8 mouse cellular contexts compared by ENCODE assay signal in genomic region chr2:155518531-155519270, GRCm38 (mm10). TPM values are rescaled to one million over a fixed set of nuclear protein-coding genes. Genes with fewer than 3 reads are reported as not detected.
DNase-seq lines count a peak whose midpoint lies in the region; ATAC-seq and TF ChIP-seq lines count a peak whose summit lies in the region.

No protein-coding gene starts in this region.

- 26% methylated on average over 18 of the region's 18 CpGs for WGBS in heart, embryonic 11.5 days (ENCODE audit: insufficient replicate concordance)
- WGBS in forebrain, embryonic 15.5 days = 23% methylated on average over 18 of the region's 18 CpGs
- WGBS in liver, postnatal 0 days (ENCODE audit: insufficient replicate concordance) = 19% methylated on average over 18 of the region's 18 CpGs

- intact Hi-C loops in heart, postnatal 14 days (cut with DNase I) = no loop called here

- TF ChIP-seq CTCF in G1E (IDR thresholded peaks at IDR 0.05; ENCODE audit: low read depth, low read length) = no peak
- no peak for TF ChIP-seq CTCF in liver, postnatal 0 days (IDR thresholded peaks at IDR 0.05; ENCODE audit: low read depth)

- 0 out of 2 replicates have a peak overlapping the region, but pooled peaks have one; percentile 54 for H3K27ac ChIP-seq in heart, embryonic 11.5 days (ENCODE audit: low read depth, low read length)
- H3K27ac ChIP-seq in forebrain, embryonic 15.5 days (replicated peaks) = peak overlapping the region; percentile 80; the same call in 1 of the 2 replicates
- peak overlapping the region; percentile 81 for H3K27ac ChIP-seq in liver, postnatal 0 days (ENCODE audit: low read depth)

- H3K36me3 ChIP-seq in heart, embryonic 11.5 days (ENCODE audit: control insufficient read depth, insufficient read depth, low read length) = no peaks in the 10 kb centered on the region
- H3K36me3 ChIP-seq in G1E (replicated peaks) = peaks cover 8% of the 10 kb centered on the region
- H3K36me3 ChIP-seq in forebrain, embryonic 15.5 days = no peaks in the 10 kb centered on the region
- H3K36me3 ChIP-seq in liver, postnatal 0 days (replicated peaks; ENCODE audit: insufficient read depth, low read length) = no peaks in the 10 kb centered on the region

- H3K4me1 ChIP-seq in heart, embryonic 11.5 days (ENCODE audit: control insufficient read depth, insufficient read depth, low read length) = peaks cover 9% of the 10 kb centered on the region
- H3K4me1 ChIP-seq in G1E (ENCODE audit: insufficient read depth, low read depth, low read length) = peaks cover 53% of the 10 kb centered on the region
- peaks cover 20% of the 10 kb centered on the region for H3K4me1 ChIP-seq in forebrain, embryonic 15.5 days
- H3K4me1 ChIP-seq in liver, postnatal 0 days (ENCODE audit: insufficient read depth) = peaks cover 16% of the 10 kb centered on the region; the same call in 1 of the 2 replicates

- ATAC-seq in heart, embryonic 11.5 days (replicated peaks; ENCODE audit: insufficient number of reproducible peaks, low FRiP score, low TSS enrichment) = no peak
- ATAC-seq in G1E (ENCODE audit: extremely low read depth, insufficient number of reproducible peaks, low FRiP score, poor library complexity, severe bottlenecking) = no peak
- ATAC-seq in forebrain, embryonic 15.5 days (replicated peaks) = no peak
- ATAC-seq in liver, postnatal 0 days = no peak

- no peaks in the 10 kb centered on the region for H3K9me3 ChIP-seq in heart, embryonic 11.5 days (replicated peaks; ENCODE audit: control insufficient read depth, low read length)
- H3K9me3 ChIP-seq in G1E (replicated peaks) = no peaks in the 10 kb centered on the region
- H3K9me3 ChIP-seq in forebrain, embryonic 15.5 days = no peaks in the 10 kb centered on the region
- no peaks in the 10 kb centered on the region for H3K9me3 ChIP-seq in liver, postnatal 0 days (ENCODE audit: low read length)

- DNase-seq in heart, postnatal 14 days = no peak
- DNase-seq in G1E (ENCODE audit: low spot score) = no peak
- no peak for DNase-seq in liver, postnatal 0 days
- DNase-seq in layer of hippocampus, adult 9-10 months (ENCODE audit: low spot score) = no peak
- DNase-seq in right cerebral cortex, postnatal 36 days (ENCODE audit: low spot score in 2 of 2) = no peak
- DNase-seq in cerebellum, adult 11 months = no peak

- peak overlapping the region; percentile 79 for H3K4me3 ChIP-seq in heart, embryonic 11.5 days (ENCODE audit: low read depth, low read length)
- peak overlapping the region; percentile 81 for H3K4me3 ChIP-seq in G1E (ENCODE audit: low read depth, low read length)
- H3K4me3 ChIP-seq in forebrain, embryonic 15.5 days = peak overlapping the region; percentile 82
- H3K4me3 ChIP-seq in liver, postnatal 0 days (ENCODE audit: low read depth, low read length) = peak overlapping the region; percentile 93

- peaks cover 10% of the 10 kb centered on the region for H3K27me3 ChIP-seq in heart, embryonic 11.5 days (ENCODE audit: control insufficient read depth, insufficient read depth, low read length)
- peaks cover 13% of the 10 kb centered on the region for H3K27me3 ChIP-seq in G1E (ENCODE audit: insufficient read depth, low read length)
- no peaks in the 10 kb centered on the region for H3K27me3 ChIP-seq in forebrain, embryonic 15.5 days
- peaks cover 18% of the 10 kb centered on the region for H3K27me3 ChIP-seq in liver, postnatal 0 days (ENCODE audit: insufficient read depth, low read length)

- H3K4me2 ChIP-seq in heart, embryonic 11.5 days = peak overlapping the region; percentile 95
- H3K4me2 ChIP-seq in forebrain, embryonic 15.5 days (replicated peaks) = peak overlapping the region; percentile 67
- peak overlapping the region; percentile 89 for H3K4me2 ChIP-seq in liver, postnatal 0 days (ENCODE audit: low read depth, low read length)

- peak overlapping the region; percentile 79 for H3K9ac ChIP-seq in heart, embryonic 11.5 days (ENCODE audit: low read depth, low read length)
- peak overlapping the region; percentile 67 for H3K9ac ChIP-seq in forebrain, embryonic 15.5 days (replicated peaks)
- H3K9ac ChIP-seq in liver, postnatal 0 days (replicated peaks) = peak overlapping the region; percentile 77

- TF ChIP-seq EP300 in liver, postnatal 0 days (IDR thresholded peaks at IDR 0.05; ENCODE audit: low read depth) = no peak

RNA-seq across cellular contexts. Expression of gene Ggt7, which starts 0.7 kb away (rescaled TPM):
- polyA plus RNA-seq in heart, embryonic 11.5 days (2014; fragmentation: Nextera tagmentation; extraction: Ambion mirVana) = 1.1 and 1.6 TPM in 2 replicates
- total RNA-seq in heart, postnatal 14 days (2021) = under 1 TPM; 0.74 to 0.78 TPM
- total RNA-seq in G1E (2014; fragmentation: Nextera tagmentation) = not detected in 2 replicates
- total RNA-seq in G1E (2017) = not detected in 2 replicates
- polyA plus RNA-seq in G1E (2012) = not detected in 2 replicates
- polyA plus RNA-seq in forebrain, embryonic 15.5 days (2015; fragmentation: Nextera tagmentation; extraction: Ambion mirVana) = 51.6 and 53.7 TPM in 2 replicates
- 0.22 and 0.25 TPM in 2 replicates for polyA plus RNA-seq in liver, postnatal 0 days (2015; fragmentation: Nextera tagmentation; extraction: Ambion mirVana)

RNA-seq across cellular contexts. Expression of gene Acss2, which starts 1.0 kb away (rescaled TPM):
- 11.5 and 12.9 TPM in 2 replicates for polyA plus RNA-seq in heart, embryonic 11.5 days (2014; fragmentation: Nextera tagmentation; extraction: Ambion mirVana)
- 10 to 100 TPM; 34.1 to 34.2 TPM for total RNA-seq in heart, postnatal 14 days (2021)
- 56.9 and 66.9 TPM in 2 replicates for total RNA-seq in G1E (2014; fragmentation: Nextera tagmentation)
- total RNA-seq in G1E (2017) = 69.8 and 78.6 TPM in 2 replicates
- polyA plus RNA-seq in G1E (2012) = 32.9 and 42.0 TPM in 2 replicates
- 21.6 and 22.5 TPM in 2 replicates for polyA plus RNA-seq in forebrain, embryonic 15.5 days (2015; fragmentation: Nextera tagmentation; extraction: Ambion mirVana)
- polyA plus RNA-seq in liver, postnatal 0 days (2015; fragmentation: Nextera tagmentation; extraction: Ambion mirVana) = 7.5 and 8.2 TPM in 2 replicates

RNA-seq across cellular contexts. Expression of gene Ncoa6, which starts 45.0 kb away (rescaled TPM):
- polyA plus RNA-seq in heart, embryonic 11.5 days (2014; fragmentation: Nextera tagmentation; extraction: Ambion mirVana) = 18.5 and 24.5 TPM in 2 replicates
- 10 to 100 TPM; 33.4 to 34.7 TPM for total RNA-seq in heart, postnatal 14 days (2021)
- total RNA-seq in G1E (2014; fragmentation: Nextera tagmentation) (89.8 and 99.2 TPM in 2 replicates), G1E (2017) (15.0 and 15.7 TPM in 2 replicates)
- polyA plus RNA-seq in G1E (2012) = 47.3 and 48.8 TPM in 2 replicates
- polyA plus RNA-seq in forebrain, embryonic 15.5 days (2015; fragmentation: Nextera tagmentation; extraction: Ambion mirVana) = 28.1 and 28.8 TPM in 2 replicates
- polyA plus RNA-seq in liver, postnatal 0 days (2015; fragmentation: Nextera tagmentation; extraction: Ambion mirVana) = 6.3 and 6.4 TPM in 2 replicates

Comparison
In these comparisons a context has a peak if more than half of its experiments do, and no peak if none do; other contexts are left out.
1. RNA of gene Ggt7, which starts 0.7 kb away (polyA plus RNA-seq): 51.6 to 53.7 TPM in forebrain, embryonic 15.5 days; 1.1 to 1.6 TPM in heart, embryonic 11.5 days, 0.22 to 0.25 TPM in liver, postnatal 0 days and not detected in G1E; every median in the first group is over 10 times any median in the second.
2. Peak in every context shown above with its lines, with median percentiles within 50 percentile points of each other: H3K27ac ChIP-seq, H3K4me2 ChIP-seq, H3K4me3 ChIP-seq and H3K9ac ChIP-seq.